Mouse (Mus musculus) liver, embryonic 16.5 days (tissue): ENCODE results near the gene Scgn. TPM values are rescaled to one million over a fixed set of nuclear protein-coding genes. Genes with fewer than 3 reads are reported as not detected.

ENCODE experiments used
- ATAC-seq: fragments of 200-750 bp; cut with Nextera tagmentation; 2 replicates; pipeline ENCODE4 v1.8.0; 2017; ENCODE audit warnings: low read depth, mild to moderate bottlenecking, moderate number of reproducible peaks, moderate library complexity
- H3K27ac ChIP-seq: fragments of 300-500 bp; sonication (generic); 2 replicates; pipeline ENCODE4 v1.5.1; 2014; ENCODE audit warnings: mild to moderate bottlenecking, low read length
- H3K27me3 ChIP-seq: fragments of 300-500 bp; sonication (generic); 2 replicates; pipeline ENCODE4 v1.6.1; 2014; ENCODE audit warnings: low read depth, low read length, mixed read lengths; ENCODE audit not compliant: control insufficient read depth, insufficient read depth
- H3K36me3 ChIP-seq: fragments of 300-500 bp; sonication (generic); 2 replicates; pipeline ENCODE4 v1.6.1; 2014; ENCODE audit warnings: mild to moderate bottlenecking; ENCODE audit not compliant: control insufficient read depth, insufficient read depth
- H3K4me1 ChIP-seq: fragments of 300-500 bp; sonication (generic); 2 replicates; pipeline ENCODE4 v1.6.1; 2014; ENCODE audit warnings: low read depth, low read length, mixed read lengths; ENCODE audit not compliant: control insufficient read depth
- H3K4me2 ChIP-seq: fragments of 300-500 bp; sonication (generic); 2 replicates; pipeline ENCODE4 v1.6.1; 2014; ENCODE audit warnings: low read depth, low read length, mixed read lengths
- H3K4me3 ChIP-seq: fragments of 300-500 bp; sonication (generic); 2 replicates; pipeline ENCODE4 v1.5.1; 2014; ENCODE audit warnings: low read depth, mild to moderate bottlenecking, low read length
- H3K9ac ChIP-seq: fragments of 300-500 bp; sonication (generic); 2 replicates; pipeline ENCODE4 v1.6.1; 2014; ENCODE audit warnings: low read depth, low read length
- H3K9me3 ChIP-seq: fragments of 300-500 bp; sonication (generic); replicated peaks from 2 replicates; pipeline ENCODE4 v1.6.1; 2016; ENCODE audit warnings: low read length; ENCODE audit not compliant: control insufficient read depth
- WGBS: fragments of 180-500 bp; shearing (Covaris S2); extraction: QIAGEN DNeasy Blood & Tissue Kit; methylation state at CpG from one replicate; pipeline ENCODE4 v1.1.7; 2014; ENCODE audit not compliant: insufficient replicate concordance; 5-methylcytosine and 5-hydroxymethylcytosine counted together
- microRNA-seq: library from miRNA; unstranded; fragments of <30 nt; microRNA quantifications from one replicate; pipeline ENCODE4, GENCODE M21; 2016
- polyA plus RNA-seq: library from polyadenylated mRNA; unstranded; fragments of >200 nt; fragmentation: Nextera tagmentation; extraction: Ambion mirVana; gene quantifications from 2 replicates; pipeline ENCODE4 v1.2.1, GENCODE M21; 2015

Gene Scgn
- polyA plus RNA-seq, 1 experiment from 2014 or later: 0.19 TPM

GRCm38 (mm10) chr13:23906906-23907305 lies 84.1 kb downstream of the Scgn start:
- WGBS: 83% methylated on average over 5 of the region's 5 CpGs
- Histone ChIP-seq H3K4me2 (no peak overlapping the region), H3K27me3 (no peaks in the 10 kb centered on the region), H3K9ac (no peak overlapping the region), H3K27ac (no peak overlapping the region), H3K4me1 (no peaks in the 10 kb centered on the region), H3K4me3 (no peak overlapping the region), H3K36me3 (no peaks in the 10 kb centered on the region), H3K9me3 (no peaks in the 10 kb centered on the region)
- ATAC-seq: no peak

Small RNA genes lying within 50 kb of the gene (microRNA-seq; reads per million reads assigned to microRNA genes)
- gene Gm44344: not detected

Other genes starting within 250 kb of the Scgn start
- 4.4 and 7.4 TPM in 2 replicates for gene Hist1h3c, start 245.6 kb downstream of the Scgn start, polyA plus RNA-seq
- gene Hist1h2bb, start 244.5 kb downstream of the Scgn start, polyA plus RNA-seq: 3.2 and 6.3 TPM in 2 replicates
- gene Hist1h2ab, start 240.1 kb downstream of the Scgn start, polyA plus RNA-seq: 49.0 and 58.5 TPM in 2 replicates
- 14.4 TPM in 2 replicates for gene Hist1h3b, start 238.9 kb downstream of the Scgn start, polyA plus RNA-seq
- 3.5 and 5.4 TPM in 2 replicates for gene Hist1h4b, start 234.2 kb downstream of the Scgn start, polyA plus RNA-seq
- gene Hist1h4a, start 230.0 kb downstream of the Scgn start, polyA plus RNA-seq: 0.48 TPM in 1 of 2 replicates, not detected in the other
- gene Hist1h3a, start 228.8 kb downstream of the Scgn start, polyA plus RNA-seq: 4.6 and 6.8 TPM in 2 replicates
- gene Hist1h1a, start 227.5 kb downstream of the Scgn start, polyA plus RNA-seq: 2.5 and 3.5 TPM in 2 replicates
- not detected in 2 replicates for gene Trim38, start 221.3 kb downstream of the Scgn start, polyA plus RNA-seq
- 1.5 and 1.8 TPM in 2 replicates for gene Slc17a2, start 184.2 kb downstream of the Scgn start, polyA plus RNA-seq
- 7.9 and 9.2 TPM in 2 replicates for gene Slc17a3, start 151.8 kb downstream of the Scgn start, polyA plus RNA-seq
- 0.17 and 0.39 TPM in 2 replicates for gene Slc17a1, start 123.5 kb downstream of the Scgn start, polyA plus RNA-seq
- 0.34 and 0.40 TPM in 2 replicates for gene Slc17a4, start 76.2 kb downstream of the Scgn start, polyA plus RNA-seq
- not detected in 2 replicates for gene Hist1h2ba, start 57.1 kb downstream of the Scgn start, polyA plus RNA-seq
- not detected in 2 replicates for gene Hist1h2aa, start 56.8 kb downstream of the Scgn start, polyA plus RNA-seq